Mouse (Mus musculus): Measurements from ENCODE around the gene Ces1e. TPM values are rescaled to one million over a fixed set of nuclear protein-coding genes. Genes with fewer than 3 reads are reported as not detected.
A peak's percentile ranks its signal among the peaks of the same experiment; 100 is the strongest.

The Ces1e gene
- polyA plus RNA-seq (2015; fragmentation: Nextera tagmentation; extraction: Ambion mirVana) = 4.7 and 5.7 TPM in 2 replicates

GRCm38 (mm10) chr8:93229446-93229845 is at the start of gene Ces1e:
Gene Ces1e, minus strand, starts transcription at chr8:93229619.
- Histone ChIP-seq H3K27me3 (no peaks in the 10 kb centered on the region), H3K36me3 (replicated peaks) (no peaks in the 10 kb centered on the region), H3K27ac (replicated peaks) (no peak within 1 kb of the TSS), H3K4me1 (replicated peaks) (no peaks in the 10 kb centered on the region), H3K9me3 (replicated peaks) (no peaks in the 10 kb centered on the region), H3K4me2 (peak within 1 kb of the TSS; percentile 16; the same call in 1 of the 2 replicates), H3K4me3 (replicated peaks) (no peak within 1 kb of the TSS), H3K9ac (no peak within 1 kb of the TSS)
- no peak for ATAC-seq (ENCODE audit: insufficient read depth)

DNA sequence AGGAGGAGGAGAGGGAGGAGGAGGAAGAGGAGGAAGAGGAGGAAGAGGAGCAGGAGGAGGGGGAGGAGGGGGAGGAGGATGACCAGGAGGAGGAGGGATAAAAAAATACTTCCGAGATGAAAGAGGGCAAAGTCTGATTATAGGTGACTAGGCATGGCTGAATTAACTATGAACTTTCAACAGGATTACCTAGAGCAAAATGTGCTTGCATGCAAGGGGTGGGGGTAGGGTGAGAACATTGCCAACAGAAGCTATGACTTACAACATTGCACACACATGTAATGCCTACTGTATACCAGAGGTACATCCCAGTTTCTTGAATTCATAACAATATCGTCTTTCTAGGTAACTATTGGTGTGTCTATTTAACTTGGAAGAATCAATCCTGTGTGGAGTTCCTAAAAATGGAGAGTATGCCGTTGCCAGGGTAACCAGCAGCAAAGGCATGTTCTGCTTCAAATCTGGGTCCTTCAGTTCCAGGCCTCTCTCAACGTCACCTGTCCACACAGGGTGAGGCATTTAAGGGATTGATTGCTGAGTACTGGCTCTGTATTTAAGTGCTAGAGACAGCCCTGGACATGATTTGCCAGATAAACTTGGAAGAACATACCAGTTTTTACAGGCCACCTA is 48.9 kb upstream of the Ces1e start:
- ATAC-seq (ENCODE audit: insufficient read depth) = no peak
- H3K4me2 ChIP-seq = no peak overlapping the region
- no peaks in the 10 kb centered on the region for H3K9me3 ChIP-seq (replicated peaks)
- H3K9ac ChIP-seq = no peak overlapping the region
- no peaks in the 10 kb centered on the region for H3K27me3 ChIP-seq
- H3K4me3 ChIP-seq (replicated peaks) = no peak overlapping the region
- WGBS (ENCODE audit: insufficient replicate concordance) = 58% methylated on average over 4 of the region's 4 CpGs
- no peak overlapping the region for H3K27ac ChIP-seq (replicated peaks)
- no peaks in the 10 kb centered on the region for H3K36me3 ChIP-seq (replicated peaks)
- no peaks in the 10 kb centered on the region for H3K4me1 ChIP-seq (replicated peaks)

GRCm38 (mm10) chr8:93274609-93275008 is 45.2 kb upstream of the Ces1e start:
- 61% methylated on average over 4 of the region's 4 CpGs for WGBS (ENCODE audit: insufficient replicate concordance)
- Histone ChIP-seq H3K4me3 (replicated peaks) (no peak overlapping the region), H3K27ac (replicated peaks) (no peak overlapping the region), H3K36me3 (replicated peaks) (no peaks in the 10 kb centered on the region), H3K27me3 (no peaks in the 10 kb centered on the region), H3K4me1 (replicated peaks) (no peaks in the 10 kb centered on the region), H3K9ac (no peak overlapping the region), H3K4me2 (no peak overlapping the region), H3K9me3 (replicated peaks) (no peaks in the 10 kb centered on the region)
- no peak for ATAC-seq (ENCODE audit: insufficient read depth)

- Histone ChIP-seq H3K27ac (replicated peaks) (no peak overlapping the region), H3K36me3 (replicated peaks) (no peaks in the 10 kb centered on the region), H3K9me3 (replicated peaks) (no peaks in the 10 kb centered on the region), H3K4me1 (replicated peaks) (no peaks in the 10 kb centered on the region), H3K4me3 (replicated peaks) (no peak overlapping the region), H3K9ac (no peak overlapping the region), H3K4me2 (no peak overlapping the region), H3K27me3 (no peaks in the 10 kb centered on the region)
- ATAC-seq (ENCODE audit: insufficient read depth) = no peak
- 67% methylated on average over 3 of the region's 3 CpGs for WGBS (ENCODE audit: insufficient replicate concordance)
Observed at GRCm38 (mm10) chr8:93273321-93273720, 43.9 kb upstream of the Ces1e start.

DNA sequence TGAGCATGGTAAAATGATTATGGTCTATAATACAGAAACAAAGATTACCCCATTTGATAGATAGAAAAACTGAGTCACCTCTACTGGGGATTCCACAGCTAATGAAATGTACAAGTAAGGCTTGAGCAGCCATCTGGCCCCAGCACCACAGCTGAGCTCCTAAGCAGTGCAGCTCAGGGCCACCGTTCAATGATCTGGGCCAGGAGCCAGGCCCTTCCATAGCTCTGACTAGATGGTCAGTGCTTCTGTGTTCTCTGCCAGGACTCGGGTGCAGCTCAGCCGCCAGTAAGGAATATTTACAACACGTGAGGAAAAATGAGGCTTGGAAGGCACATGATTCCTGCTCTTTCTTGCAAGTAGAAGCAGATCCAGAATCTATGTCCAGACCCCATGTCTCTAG is 43.3 kb upstream of the Ces1e start:
- Histone ChIP-seq H3K27ac (replicated peaks) (no peak overlapping the region), H3K4me3 (replicated peaks) (no peak overlapping the region), H3K36me3 (replicated peaks) (no peaks in the 10 kb centered on the region), H3K9me3 (replicated peaks) (no peaks in the 10 kb centered on the region), H3K27me3 (no peaks in the 10 kb centered on the region), H3K4me2 (no peak overlapping the region), H3K9ac (no peak overlapping the region), H3K4me1 (replicated peaks) (no peaks in the 10 kb centered on the region)
- no peak for ATAC-seq (ENCODE audit: insufficient read depth)
- 66% methylated on average over 4 of the region's 4 CpGs for WGBS (ENCODE audit: insufficient replicate concordance)

GRCm38 (mm10) chr8:93261436-93261835 is 32.0 kb upstream of the Ces1e start:
- 30% methylated on average over 2 of the region's 2 CpGs for WGBS (ENCODE audit: insufficient replicate concordance)
- H3K4me3 ChIP-seq (replicated peaks) = no peak overlapping the region
- H3K36me3 ChIP-seq (replicated peaks) = no peaks in the 10 kb centered on the region
- H3K27me3 ChIP-seq = no peaks in the 10 kb centered on the region
- no peaks in the 10 kb centered on the region for H3K9me3 ChIP-seq (replicated peaks)
- no peaks in the 10 kb centered on the region for H3K4me1 ChIP-seq (replicated peaks)
- no peak overlapping the region for H3K9ac ChIP-seq
- no peak overlapping the region for H3K27ac ChIP-seq (replicated peaks)
- no peak overlapping the region for H3K4me2 ChIP-seq
- ATAC-seq (ENCODE audit: insufficient read depth) = no peak

- no peak overlapping the region for H3K4me3 ChIP-seq (replicated peaks)
- no peaks in the 10 kb centered on the region for H3K27me3 ChIP-seq
- H3K27ac ChIP-seq (replicated peaks) = no peak overlapping the region
- H3K4me2 ChIP-seq = no peak overlapping the region
- H3K4me1 ChIP-seq (replicated peaks) = no peaks in the 10 kb centered on the region
- 65% methylated on average over 1 of the region's 1 CpGs for WGBS (ENCODE audit: insufficient replicate concordance)
- no peak overlapping the region for H3K9ac ChIP-seq
- peak; percentile 74 for ATAC-seq (ENCODE audit: insufficient read depth)
- no peaks in the 10 kb centered on the region for H3K36me3 ChIP-seq (replicated peaks)
- no peaks in the 10 kb centered on the region for H3K9me3 ChIP-seq (replicated peaks)
Observed at GRCm38 (mm10) chr8:93252400-93252925, 23.0 kb upstream of the Ces1e start.

DNA sequence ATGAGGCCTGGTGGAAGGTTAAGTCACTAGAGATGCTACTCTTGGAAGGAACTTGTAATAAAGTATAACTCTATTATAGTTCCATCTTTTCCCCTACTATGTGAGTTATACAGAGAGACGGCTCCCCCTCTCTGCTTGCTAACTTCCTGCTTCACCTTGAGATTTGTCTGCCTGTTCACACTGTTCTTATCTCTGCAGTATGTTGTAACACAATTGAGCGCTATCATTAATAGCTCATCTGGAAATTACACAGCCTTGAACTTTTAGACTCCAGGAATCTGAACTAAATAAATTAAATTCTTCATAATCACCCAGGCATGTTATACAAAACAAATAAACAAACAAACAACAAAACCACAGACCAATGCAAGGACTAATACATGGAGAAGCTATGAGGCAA is 16.6 kb upstream of the Ces1e start:
- WGBS (ENCODE audit: insufficient replicate concordance) = 52% methylated on average over 2 of the region's 2 CpGs

DNA sequence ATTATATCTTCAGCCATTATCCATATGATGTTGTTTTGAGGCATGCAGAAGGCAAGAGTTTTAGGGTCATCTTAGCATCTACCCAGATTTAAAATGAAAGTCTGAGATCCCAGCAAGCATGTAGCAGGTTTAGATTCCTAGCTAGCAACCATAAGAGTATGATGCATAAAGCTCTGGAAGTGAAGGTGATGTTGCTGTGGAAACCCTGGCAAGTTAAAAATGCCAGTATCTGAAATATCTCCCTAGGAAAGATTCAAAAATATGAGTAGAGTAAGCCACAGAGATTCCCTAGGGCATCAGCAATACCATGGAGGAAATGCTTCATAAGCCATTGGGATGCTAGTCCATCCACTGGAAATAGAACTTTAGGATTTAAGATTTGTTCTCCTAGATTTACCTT is 10.5 kb upstream of the Ces1e start:
- no peak overlapping the region for H3K9ac ChIP-seq
- no peaks in the 10 kb centered on the region for H3K36me3 ChIP-seq (replicated peaks)
- H3K4me1 ChIP-seq (replicated peaks) = no peaks in the 10 kb centered on the region
- ATAC-seq (ENCODE audit: insufficient read depth) = no peak
- H3K27ac ChIP-seq (replicated peaks) = no peak overlapping the region
- no peak overlapping the region for H3K4me2 ChIP-seq
- no peaks in the 10 kb centered on the region for H3K9me3 ChIP-seq (replicated peaks)
- H3K27me3 ChIP-seq = no peaks in the 10 kb centered on the region
- H3K4me3 ChIP-seq (replicated peaks) = no peak overlapping the region

More for the DNA sequence above, 16.6 kb upstream of the Ces1e start:
- Histone ChIP-seq H3K4me2 (no peak overlapping the region), H3K36me3 (replicated peaks) (no peaks in the 10 kb centered on the region), H3K27me3 (no peaks in the 10 kb centered on the region), H3K27ac (replicated peaks) (no peak overlapping the region), H3K4me3 (replicated peaks) (no peak overlapping the region), H3K4me1 (replicated peaks) (no peaks in the 10 kb centered on the region), H3K9ac (no peak overlapping the region), H3K9me3 (replicated peaks) (no peaks in the 10 kb centered on the region)
- ATAC-seq (ENCODE audit: insufficient read depth) = no peak

DNA sequence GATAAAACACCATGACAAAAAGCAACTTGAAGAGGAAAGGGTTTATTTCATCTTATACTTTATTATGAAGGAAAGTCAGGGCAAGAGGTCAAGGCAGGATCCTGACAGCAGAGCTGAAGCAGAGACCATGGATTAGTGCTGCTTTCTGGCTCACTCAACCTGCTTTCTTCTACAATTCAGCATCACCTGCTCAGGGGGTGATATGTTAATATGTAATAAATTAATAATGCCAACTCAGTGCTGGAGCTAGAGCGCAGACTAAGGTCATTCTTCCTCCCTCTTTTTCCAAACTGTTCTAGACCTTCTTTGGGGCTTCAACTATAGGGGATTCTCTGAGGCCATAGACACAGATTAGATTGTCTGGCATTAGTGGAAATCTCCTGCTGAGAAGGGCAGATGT is 6.3 kb upstream of the Ces1e start:
- no peaks in the 10 kb centered on the region for H3K4me1 ChIP-seq (replicated peaks)
- H3K9ac ChIP-seq = no peak overlapping the region
- no peak for ATAC-seq (ENCODE audit: insufficient read depth)
- H3K27ac ChIP-seq (replicated peaks) = no peak overlapping the region
- no peaks in the 10 kb centered on the region for H3K36me3 ChIP-seq (replicated peaks)
- H3K9me3 ChIP-seq (replicated peaks) = no peaks in the 10 kb centered on the region
- no peak overlapping the region for H3K4me3 ChIP-seq (replicated peaks)
- no peaks in the 10 kb centered on the region for H3K27me3 ChIP-seq
- WGBS (ENCODE audit: insufficient replicate concordance) = 61% methylated on average over 1 of the region's 1 CpGs
- H3K4me2 ChIP-seq = no peak overlapping the region

DNA sequence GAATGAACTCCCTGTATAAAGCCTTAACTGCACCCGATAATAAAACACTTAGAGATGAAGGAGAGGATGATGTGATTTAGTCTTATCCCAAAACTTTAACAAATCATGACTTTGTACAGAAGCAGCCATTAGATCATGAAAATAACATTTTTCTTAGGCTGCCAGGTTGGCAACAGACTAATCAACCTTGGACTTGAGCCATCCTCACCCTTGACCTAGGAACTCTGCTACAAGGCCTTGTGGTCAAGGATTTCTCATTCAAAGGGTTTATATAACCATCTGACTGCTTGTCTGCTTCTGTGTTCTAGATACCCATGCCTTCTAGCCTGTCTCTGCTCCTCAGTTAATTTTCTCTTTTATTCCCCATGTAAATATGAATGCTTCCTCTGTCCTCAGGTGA is 5.3 kb upstream of the Ces1e start:
- H3K27ac ChIP-seq (replicated peaks) = no peak overlapping the region
- H3K4me3 ChIP-seq (replicated peaks) = no peak overlapping the region
- no peaks in the 10 kb centered on the region for H3K36me3 ChIP-seq (replicated peaks)
- H3K9ac ChIP-seq = no peak overlapping the region
- no peaks in the 10 kb centered on the region for H3K9me3 ChIP-seq (replicated peaks)
- 48% methylated on average over 1 of the region's 1 CpGs for WGBS (ENCODE audit: insufficient replicate concordance)
- no peak for ATAC-seq (ENCODE audit: insufficient read depth)
- H3K27me3 ChIP-seq = no peaks in the 10 kb centered on the region
- no peak overlapping the region for H3K4me2 ChIP-seq
- no peaks in the 10 kb centered on the region for H3K4me1 ChIP-seq (replicated peaks)

DNA sequence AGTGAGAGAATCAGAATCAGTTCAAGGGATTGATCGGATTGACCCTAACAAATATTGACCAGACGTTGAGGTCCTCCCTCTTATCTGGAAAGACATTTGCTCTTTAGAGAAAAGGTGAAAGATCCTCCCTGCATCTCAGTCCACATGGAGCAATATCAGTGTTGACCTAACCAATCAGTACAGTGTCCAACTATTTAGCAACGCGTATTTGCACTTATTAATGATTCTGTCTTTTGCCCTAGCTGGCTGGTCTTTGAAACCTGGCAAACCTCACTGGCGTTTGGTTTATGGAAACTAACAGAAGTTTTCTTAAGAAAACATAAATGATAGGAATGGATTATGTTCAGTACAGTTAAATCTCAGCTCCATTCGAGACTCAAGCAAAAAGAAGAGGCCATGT is 4.6 kb upstream of the Ces1e start:
- peak; percentile 80 for ATAC-seq (ENCODE audit: insufficient read depth)
- H3K27ac ChIP-seq (replicated peaks) = no peak overlapping the region
- H3K9ac ChIP-seq = no peak overlapping the region
- WGBS (ENCODE audit: insufficient replicate concordance) = 50% methylated on average over 6 of the region's 6 CpGs
- no peaks in the 10 kb centered on the region for H3K36me3 ChIP-seq (replicated peaks)
- H3K4me1 ChIP-seq (replicated peaks) = no peaks in the 10 kb centered on the region
- H3K4me2 ChIP-seq = no peak overlapping the region
- no peak overlapping the region for H3K4me3 ChIP-seq (replicated peaks)
- no peaks in the 10 kb centered on the region for H3K9me3 ChIP-seq (replicated peaks)
- no peaks in the 10 kb centered on the region for H3K27me3 ChIP-seq

All from liver, embryonic 15.5 days (tissue).